10 mouse cellular contexts compared by ENCODE assay signal in genomic region chr8:104095595-104095994, GRCm38 (mm10). TPM values are rescaled to one million over a fixed set of nuclear protein-coding genes. Genes with fewer than 3 reads are reported as not detected.
A peak's percentile ranks its signal among the peaks of the same experiment; 100 is the strongest.
DNase-seq lines count a peak whose midpoint lies in the region; ATAC-seq and TF ChIP-seq lines count a peak whose summit lies in the region.
"Had no signal": no experiment of that assay in that cellular context is flagged by ENCODE, and none has a peak within 500 bp of the region (broad histone marks: within the 10 kb centered on the region; RNA-seq: fewer than 3 reads in every experiment).

No protein-coding gene starts in this region.

- H3K9ac ChIP-seq in liver, embryonic 12.5 days: no peak overlapping the region
- H3K9ac ChIP-seq in intestine, embryonic 14.5 days (ENCODE audit: low read length): no peak overlapping the region
- H3K9ac ChIP-seq in liver, adult 2 months (ENCODE audit: low read depth, low read length): no peak overlapping the region
- H3K9ac ChIP-seq in stomach, embryonic 15.5 days: no peak overlapping the region

- H3K4me3 ChIP-seq in liver, embryonic 12.5 days: no peak overlapping the region
- no peak overlapping the region for H3K4me3 ChIP-seq in intestine, embryonic 14.5 days (ENCODE audit: low read depth, low read length)
- no peak overlapping the region for H3K4me3 ChIP-seq in liver, adult 2 months (ENCODE audit: insufficient read depth, low read depth, low read length)
- no peak overlapping the region for H3K4me3 ChIP-seq in stomach, embryonic 15.5 days (replicated peaks)
- H3K4me3 ChIP-seq: megakaryocyte, embryonic 14.5 days had no signal

- ATAC-seq in liver, embryonic 12.5 days: no peak
- ATAC-seq in intestine, embryonic 14.5 days (replicated peaks; ENCODE audit: low FRiP score, low TSS enrichment, low read depth): no peak
- ATAC-seq in stomach, embryonic 15.5 days (ENCODE audit: insufficient read depth, low FRiP score, low read depth): peak; percentile 16; the same call in 1 of the 2 replicates
- ATAC-seq in activated CD4-positive, CD25-positive, alpha-beta regulatory T cell, adult 4 months: no peak
- ATAC-seq: forebrain, embryonic 14.5 days had no signal

- H3K36me3 ChIP-seq in liver, embryonic 12.5 days: no peaks in the 10 kb centered on the region
- no peaks in the 10 kb centered on the region for H3K36me3 ChIP-seq in intestine, embryonic 14.5 days (ENCODE audit: control insufficient read depth, insufficient read depth, low read length)
- no peaks in the 10 kb centered on the region for H3K36me3 ChIP-seq in liver, adult 2 months (ENCODE audit: control insufficient read depth, insufficient read depth, low read length)
- no peaks in the 10 kb centered on the region for H3K36me3 ChIP-seq in stomach, embryonic 15.5 days

- TF ChIP-seq CTCF in liver, adult 2 months (IDR thresholded peaks at IDR 0.05; ENCODE audit: low read depth, low read length): no peak

- peaks cover 31% of the 10 kb centered on the region for H3K4me1 ChIP-seq in liver, embryonic 12.5 days
- H3K4me1 ChIP-seq in intestine, embryonic 14.5 days (replicated peaks; ENCODE audit: control insufficient read depth, insufficient read depth, low read length): 0 out of 2 replicates have a peak, but pooled peaks cover 9% of the 10 kb centered on the region
- H3K4me1 ChIP-seq in liver, adult 2 months (ENCODE audit: control insufficient read depth, insufficient read depth, low read length): no peaks in the 10 kb centered on the region
- no peaks in the 10 kb centered on the region for H3K4me1 ChIP-seq in stomach, embryonic 15.5 days

- H3K9me3 ChIP-seq in liver, embryonic 12.5 days (replicated peaks): no peaks in the 10 kb centered on the region
- no peaks in the 10 kb centered on the region for H3K9me3 ChIP-seq in intestine, embryonic 14.5 days (ENCODE audit: control insufficient read depth, low read length)
- no peaks in the 10 kb centered on the region for H3K9me3 ChIP-seq in stomach, embryonic 15.5 days
- H3K9me3 ChIP-seq: megakaryocyte, embryonic 14.5 days had no signal

- peak; percentile 7 for DNase-seq in liver
- DNase-seq in intestine, embryonic 14.5 days (ENCODE audit: low spot score): no peak
- no peak for DNase-seq in liver, adult 2 months (ENCODE audit: extremely low read depth, low read depth, low spot score)
- DNase-seq in layer of hippocampus, postnatal 36 days: no peak
- no peak for DNase-seq in cerebellum, adult 18-20 months

- H3K27ac ChIP-seq in liver, embryonic 12.5 days: no peak overlapping the region
- H3K27ac ChIP-seq in intestine, embryonic 14.5 days (ENCODE audit: low read depth): peak overlapping the region; percentile 59; the same call in 1 of the 2 replicates
- H3K27ac ChIP-seq in liver, adult 2 months (replicated peaks; ENCODE audit: insufficient read depth, low read depth, low read length): peak overlapping the region; percentile 4; the same call in 1 of the 2 replicates
- H3K27ac ChIP-seq in stomach, embryonic 15.5 days: no peak overlapping the region

- H3K4me2 ChIP-seq in liver, embryonic 12.5 days: no peak overlapping the region
- H3K4me2 ChIP-seq in intestine, embryonic 14.5 days (ENCODE audit: low read length): no peak overlapping the region
- no peak overlapping the region for H3K4me2 ChIP-seq in stomach, embryonic 15.5 days

- H3K27me3 ChIP-seq in liver, embryonic 12.5 days (replicated peaks): no peaks in the 10 kb centered on the region
- H3K27me3 ChIP-seq in intestine, embryonic 14.5 days (replicated peaks; ENCODE audit: control insufficient read depth, insufficient read depth, low read length): no peaks in the 10 kb centered on the region
- H3K27me3 ChIP-seq in liver, adult 2 months (ENCODE audit: control insufficient read depth, insufficient read depth, low read length): no peaks in the 10 kb centered on the region
- no peaks in the 10 kb centered on the region for H3K27me3 ChIP-seq in stomach, embryonic 15.5 days (replicated peaks)
- H3K27me3 ChIP-seq: megakaryocyte, embryonic 14.5 days had no signal

- 65% methylated on average over 9 of the region's 9 CpGs for WGBS in liver, embryonic 12.5 days (ENCODE audit: insufficient replicate concordance)
- 71% methylated on average over 9 of the region's 9 CpGs for WGBS in intestine, embryonic 14.5 days
- WGBS in liver, adult 2 months: 72% methylated on average over 9 of the region's 9 CpGs
- 68% methylated on average over 9 of the region's 9 CpGs for WGBS in stomach, embryonic 15.5 days

- no peaks in the 10 kb centered on the region for H3K79me2 ChIP-seq in liver, adult 2 months (ENCODE audit: control insufficient read depth, insufficient read depth, low read length)

- no peak for TF ChIP-seq POLR2A in liver, adult 2 months (IDR thresholded peaks at IDR 0.05; ENCODE audit: extremely low read depth, insufficient read depth, low read length)

RNA-seq across cellular contexts. Expression of gene Cdh5, which starts 5.8 kb away (rescaled TPM):
- polyA plus RNA-seq in liver, embryonic 12.5 days (2016; fragmentation: Nextera tagmentation; extraction: Ambion mirVana): 9.4 and 9.9 TPM in 2 replicates
- polyA plus RNA-seq in intestine, embryonic 14.5 days (2014; fragmentation: Nextera tagmentation; extraction: Ambion mirVana): 26.6 and 28.3 TPM in 2 replicates
- total RNA-seq in liver, adult 2 months (2014; rRNA removed): 14.9 and 16.6 TPM in 2 replicates
- polyA plus RNA-seq in liver, adult 2 months (2012; rRNA removed): 14.9 and 21.5 TPM in 2 replicates
- 27.0 and 29.8 TPM in 2 replicates for polyA plus RNA-seq in stomach, embryonic 15.5 days (2015; fragmentation: Nextera tagmentation; extraction: Ambion mirVana)
- total RNA-seq in layer of hippocampus, postnatal 36 days (2021): 1 to 10 TPM; 8.5 to 9.1 TPM
- under 1 TPM in 1 of 2 experiments, not detected in 1; 0.11 TPM for polyA plus RNA-seq in activated CD4-positive, CD25-positive, alpha-beta regulatory T cell, adult 4 months (2017; shearing (Covaris generic))

Comparison
In these comparisons a context has a peak if more than half of its experiments do, and no peak if none do; other contexts are left out.
1. H3K27ac ChIP-seq: peak in intestine, embryonic 14.5 days (single experiment) and liver, adult 2 months (single experiment); none in liver, embryonic 12.5 days (single experiment) and stomach, embryonic 15.5 days (single experiment).